Mouse (Mus musculus) gastrocnemius, adult 2 months (tissue): ENCODE data around the gene Prex1. TPM values are rescaled to one million over a fixed set of nuclear protein-coding genes. Genes with fewer than 3 reads are reported as not detected.
A peak's percentile ranks its signal among the peaks of the same experiment; 100 is the strongest.

ENCODE experiments used
- DNase-seq: peaks from one replicate; pipeline ENCODE4 v3.0.0; 2022
- H3K27ac ChIP-seq: fragments of 200-600 bp; 2 replicates; pipeline ENCODE4 v1.8.1; 2022; ENCODE audit warnings: mild to moderate bottlenecking
- H3K4me3 ChIP-seq: fragments of 200-600 bp; 2 replicates; pipeline ENCODE4 v1.8.1; 2022; ENCODE audit warnings: mild to moderate bottlenecking, moderate library complexity
- CTCF ChIP-seq: fragments of 200-600 bp; IDR thresholded peaks from 2 replicates; pipeline ENCODE4 v1.8.1; 2022; ENCODE audit warnings: antibody characterized with exemption, mild to moderate bottlenecking, moderate library complexity
- intact Hi-C: fragments of 180-260 bp; cut with DNase I; formaldehyde crosslinking; loops from one replicate; pipeline ENCODE4 v1.15.1; 2025
- total RNA-seq, 2 experiments: library from RNA; stranded (reverse); gene quantifications; 2 replicates each; pipeline ENCODE4 v1.2.3; 2021

Gene Prex1
- total RNA-seq, 2 experiments from 2014 or later: 3.0 to 5.2 TPM

DNA sequence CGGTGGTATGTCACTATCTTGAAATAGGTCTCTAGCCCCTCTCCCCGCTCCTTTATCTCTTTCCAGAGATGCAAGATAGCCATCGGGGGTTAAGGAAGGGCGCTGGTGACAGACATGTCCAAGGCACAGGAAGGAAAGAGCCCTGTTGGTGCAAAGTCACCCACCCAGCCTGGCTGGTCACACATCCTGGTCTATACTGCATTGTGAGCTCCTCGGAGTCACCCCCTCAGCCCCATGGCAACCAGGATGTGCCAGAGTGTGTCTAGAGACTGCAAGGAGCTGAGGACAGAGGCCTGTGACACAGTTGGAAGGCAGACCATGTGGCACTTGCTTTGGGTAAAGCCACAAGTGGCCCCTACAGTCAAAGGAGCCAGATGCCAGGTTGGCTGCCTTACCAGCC is 94.4 kb downstream of the Prex1 start:
- DNase-seq: no peak
- peak overlapping the region; percentile 73 for H3K27ac ChIP-seq
- TF ChIP-seq CTCF: no peak
- no peak overlapping the region for H3K4me3 ChIP-seq
- intact Hi-C loops: no loop called here

- H3K27ac ChIP-seq: no peak overlapping the region
- TF ChIP-seq CTCF: no peak
- no peak overlapping the region for H3K4me3 ChIP-seq
- intact Hi-C loops: no loop called here
- DNase-seq: no peak
Measured at GRCm38 (mm10) chr2:166617706-166618105, 95.9 kb downstream of the Prex1 start.

DNA sequence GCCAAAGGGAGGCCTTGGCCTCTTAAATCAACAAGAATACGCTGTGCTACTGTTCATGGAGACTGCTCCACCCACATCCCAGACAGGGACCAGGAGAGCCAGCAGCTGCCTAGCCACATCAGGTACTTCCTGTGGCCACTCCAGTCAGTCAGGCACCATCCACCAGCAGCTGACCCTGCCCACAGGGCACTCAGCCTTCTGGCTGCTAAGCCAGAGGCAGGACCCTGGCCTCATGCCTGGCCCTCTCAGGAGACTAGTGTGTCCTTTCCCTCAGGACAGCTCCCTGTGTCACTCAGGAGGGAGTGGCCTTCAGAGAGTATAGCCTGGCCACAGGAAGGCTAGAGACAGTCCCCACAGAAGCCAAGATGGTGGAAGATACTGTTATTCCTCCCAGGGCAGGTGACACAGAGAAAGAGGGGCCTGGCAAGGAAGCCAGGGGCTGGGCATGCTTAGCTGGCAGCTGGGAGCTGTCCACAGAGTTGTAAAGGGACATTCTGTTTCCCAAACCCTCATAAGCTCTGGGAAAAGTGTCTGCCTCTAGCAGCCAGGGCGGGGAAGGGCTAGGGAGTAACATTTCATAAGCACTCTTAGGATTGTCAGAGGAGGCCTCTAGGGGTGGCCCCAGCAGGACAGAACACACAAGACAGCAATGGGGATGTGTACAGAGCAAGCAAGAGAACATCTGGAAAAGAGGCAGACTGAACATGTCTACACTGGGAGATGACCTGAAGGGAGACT is 98.1 kb downstream of the Prex1 start:
- no peak overlapping the region for H3K4me3 ChIP-seq
- H3K27ac ChIP-seq: peak overlapping the region; percentile 92
- TF ChIP-seq CTCF: no peak
- intact Hi-C loops: no loop called here
- peak; percentile 94 for DNase-seq

- Histone ChIP-seq H3K4me3 (no peak overlapping the region), H3K27ac (peak overlapping the region; percentile 85; the same call in 1 of the 2 replicates)
- no peak for TF ChIP-seq CTCF
- DNase-seq: no peak
- intact Hi-C loops: no loop called here
Measured at GRCm38 (mm10) chr2:166610271-166610670, 103.4 kb downstream of the Prex1 start.

- H3K27ac ChIP-seq: peak overlapping the region; percentile 85
- H3K4me3 ChIP-seq: no peak overlapping the region
- DNase-seq: peak; percentile 85
- intact Hi-C loops: loop anchor here (2.0 kb wide), 1 partner anchor 102 kb away; no protein-coding TSS in a partner anchor
- 0 out of 2 replicates have a peak, but pooled peaks have one; percentile 0 for TF ChIP-seq CTCF
Measured at GRCm38 (mm10) chr2:166608509-166608908, 105.1 kb downstream of the Prex1 start.

DNA sequence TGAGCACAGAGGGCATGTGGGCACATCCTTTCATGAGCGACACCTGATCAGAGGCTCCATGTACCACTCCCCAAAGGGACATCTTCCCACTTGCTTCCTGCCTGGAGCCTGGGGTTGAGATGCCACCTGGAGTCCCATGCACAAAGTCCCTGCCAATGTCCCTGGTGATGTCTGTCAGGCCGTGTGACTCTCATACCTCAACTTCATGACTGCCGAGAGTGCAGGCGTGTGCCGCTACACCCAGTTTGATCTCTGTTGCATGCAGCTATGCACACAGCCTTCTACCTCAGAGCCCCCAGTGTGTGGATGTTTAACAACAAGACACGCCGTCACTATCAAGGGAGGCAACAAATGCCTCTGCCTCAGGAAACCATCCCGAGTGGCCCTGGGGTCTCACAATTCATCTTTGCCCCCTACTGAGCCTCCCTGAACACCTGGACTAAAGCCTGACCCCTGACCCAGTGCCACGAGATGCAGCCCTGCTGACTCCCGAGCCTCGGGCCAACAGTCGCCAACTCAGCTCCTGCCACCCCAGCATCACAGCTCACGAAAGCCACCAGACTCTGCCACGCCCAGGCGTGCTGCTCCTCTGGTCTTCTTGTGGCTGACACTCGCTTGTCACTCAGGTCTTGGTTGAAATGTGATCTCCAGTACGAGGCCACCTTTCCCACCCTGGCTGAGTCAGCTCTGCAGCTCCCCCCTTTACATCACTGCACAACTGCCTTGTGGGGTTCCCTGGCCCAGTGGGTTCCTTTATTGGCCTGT is 107.0 kb downstream of the Prex1 start:
- Histone ChIP-seq H3K4me3 (no peak overlapping the region), H3K27ac (peak overlapping the region; percentile 91)
- DNase-seq: peak; percentile 54
- intact Hi-C loops: no loop called here
- TF ChIP-seq CTCF: no peak

DNA sequence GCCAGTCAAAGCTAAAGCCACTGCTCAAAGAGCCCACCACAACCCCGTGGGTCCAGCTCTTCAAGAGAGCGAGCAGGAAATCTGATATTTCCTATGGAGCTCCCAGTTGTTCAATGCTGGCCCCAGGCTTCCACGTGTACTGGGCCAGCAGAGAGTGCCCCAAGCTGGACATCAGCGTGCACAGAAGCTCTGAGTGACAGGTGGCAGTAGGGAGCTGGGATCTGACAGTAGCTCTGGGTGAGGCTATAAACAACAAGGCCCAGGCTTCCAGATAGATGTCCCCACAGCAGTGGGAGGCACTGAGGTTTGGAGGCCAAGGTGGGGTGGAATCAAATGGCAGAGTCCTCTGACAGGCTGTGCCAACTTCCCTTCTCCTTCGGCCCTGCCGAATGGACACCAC is 107.6 kb downstream of the Prex1 start:
- H3K4me3 ChIP-seq: no peak overlapping the region; the same call in 1 of the 2 replicates
- peak; percentile 40; the same call in 1 of the 2 replicates for TF ChIP-seq CTCF
- H3K27ac ChIP-seq: peak overlapping the region; percentile 91
- intact Hi-C loops: no loop called here
- peak; percentile 78 for DNase-seq

- Histone ChIP-seq H3K4me3 (peak overlapping the region; percentile 16), H3K27ac (peak overlapping the region; percentile 91)
- DNase-seq: peak; percentile 84
- intact Hi-C loops: no loop called here
- peak; percentile 42 for TF ChIP-seq CTCF
Measured at GRCm38 (mm10) chr2:166605164-166605831, 108.3 kb downstream of the Prex1 start.

DNA sequence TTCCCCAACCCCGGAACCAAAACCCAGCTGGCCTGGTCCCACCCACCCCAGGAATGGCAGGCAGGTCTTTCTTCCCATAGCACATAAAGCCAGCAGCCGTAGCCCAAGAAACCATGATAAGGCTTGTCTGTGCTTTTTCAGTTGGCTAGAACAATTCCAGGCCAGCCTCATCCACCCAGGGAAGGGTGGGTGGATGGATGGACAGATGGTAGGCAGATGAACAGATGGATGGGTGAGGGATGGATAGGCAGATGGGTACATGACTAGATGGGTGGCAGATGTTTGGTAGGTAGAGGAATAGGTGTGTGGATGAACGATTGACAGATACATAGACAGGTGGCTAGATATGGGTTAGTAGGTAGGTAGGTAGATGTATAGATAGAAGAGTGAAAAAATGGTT is 110.7 kb downstream of the Prex1 start:
- no peak for TF ChIP-seq CTCF
- no peak for DNase-seq
- intact Hi-C loops: no loop called here
- Histone ChIP-seq H3K27ac (no peak overlapping the region), H3K4me3 (no peak overlapping the region)

GRCm38 (mm10) chr2:166601420-166601819 is 112.2 kb downstream of the Prex1 start:
- Histone ChIP-seq H3K27ac (no peak overlapping the region), H3K4me3 (no peak overlapping the region)
- intact Hi-C loops: no loop called here
- no peak for TF ChIP-seq CTCF
- no peak for DNase-seq

DNA sequence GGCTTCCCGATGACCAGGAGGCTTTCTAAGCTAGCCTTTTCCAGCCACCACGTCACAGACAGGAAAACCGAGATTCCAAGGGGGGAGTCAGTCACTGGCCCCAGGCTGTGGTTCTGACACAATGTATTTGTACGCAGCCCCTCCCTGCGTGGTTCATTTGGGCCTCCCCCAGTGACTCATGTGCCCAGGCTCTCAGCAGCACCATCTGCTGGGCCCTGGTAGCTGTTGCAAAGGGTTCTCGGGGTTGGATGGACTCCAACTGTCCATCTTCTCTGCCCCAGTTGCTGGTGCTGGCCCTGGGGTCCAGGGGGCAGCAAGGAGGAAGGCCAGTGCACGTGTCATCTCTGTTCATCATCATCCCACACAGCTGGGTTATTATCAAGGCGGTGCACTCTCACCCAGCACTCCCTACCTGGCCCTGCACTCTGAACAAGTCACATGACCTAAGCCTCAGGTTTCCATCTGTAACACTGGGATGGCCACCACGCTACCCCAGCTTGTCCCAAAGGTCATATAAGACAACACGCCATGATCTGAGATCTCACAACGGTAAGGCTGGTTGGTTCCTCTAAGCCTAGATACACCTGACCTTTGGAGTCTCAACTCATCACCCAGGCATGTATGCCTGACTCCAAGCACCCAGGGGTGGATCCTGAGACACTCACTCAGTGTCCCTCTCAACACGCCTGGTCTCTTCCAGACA is 115.0 kb downstream of the Prex1 start:
- Histone ChIP-seq H3K4me3 (no peak overlapping the region), H3K27ac (peak overlapping the region; percentile 79)
- no peak for DNase-seq
- intact Hi-C loops: no loop called here
- peak; percentile 38 for TF ChIP-seq CTCF

DNA sequence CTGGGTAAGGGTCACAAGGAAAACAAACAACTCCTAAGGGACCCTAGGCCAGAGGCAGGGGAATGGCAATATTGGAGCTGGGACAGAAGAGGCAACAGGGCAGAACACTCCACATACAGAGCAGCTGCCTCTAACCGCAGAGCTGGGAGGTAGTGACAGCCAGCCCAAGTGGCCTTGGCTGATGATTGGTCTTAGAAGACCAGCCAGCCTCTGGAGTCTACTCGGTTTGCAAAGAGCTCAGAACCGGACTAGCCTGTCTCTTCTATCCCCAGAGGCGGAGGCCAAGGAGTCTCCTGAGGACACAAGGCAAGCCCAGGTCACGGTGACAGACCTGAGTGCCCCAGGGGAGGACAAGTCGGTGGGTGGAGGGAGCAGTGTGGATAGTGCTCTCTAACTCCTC is 115.9 kb downstream of the Prex1 start:
- H3K4me3 ChIP-seq: no peak overlapping the region
- intact Hi-C loops: no loop called here
- no peak for TF ChIP-seq CTCF
- H3K27ac ChIP-seq: peak overlapping the region; percentile 79
- DNase-seq: peak; percentile 68
